11 mouse cellular contexts compared by ENCODE assay signal in genomic region chr1:136006292-136006748, GRCm38 (mm10). TPM values are rescaled to one million over a fixed set of nuclear protein-coding genes. Genes with fewer than 3 reads are reported as not detected.
DNase-seq lines count a peak whose midpoint lies in the region; ATAC-seq lines count a peak whose summit lies in the region.
"Had no signal": no experiment of that assay in that cellular context is flagged by ENCODE, and none has a peak within 500 bp of the region (broad histone marks: within the 10 kb centered on the region; RNA-seq: fewer than 3 reads in every experiment).

TSS of gene Igfn1 (minus strand) at chr1:136006342.

- 65% methylated on average over 3 of the region's 3 CpGs for WGBS in limb, embryonic 12.5 days
- 72% methylated on average over 3 of the region's 3 CpGs for WGBS in neural tube, embryonic 15.5 days

- peaks cover 10% of the 10 kb centered on the region; the same call in 1 of the 2 replicates for H3K4me1 ChIP-seq in limb, embryonic 12.5 days (replicated peaks)
- H3K4me1 ChIP-seq in neural tube, embryonic 15.5 days = peaks cover 12% of the 10 kb centered on the region

- no peaks in the 10 kb centered on the region for H3K36me3 ChIP-seq in limb, embryonic 12.5 days
- no peaks in the 10 kb centered on the region for H3K36me3 ChIP-seq in neural tube, embryonic 15.5 days

- intact Hi-C loops in left cerebral cortex, postnatal 36 days (cut with DNase I) = no loop called here
- intact Hi-C loops in left cerebral cortex, postnatal 25 days (cut with DNase I) = loop anchor here (5.0 kb wide), 1 partner anchor 49 kb away; no protein-coding TSS in a partner anchor

- H3K27me3 ChIP-seq in limb, embryonic 12.5 days = peaks cover 24% of the 10 kb centered on the region
- H3K27me3 ChIP-seq in neural tube, embryonic 15.5 days (replicated peaks) = peaks cover 24% of the 10 kb centered on the region

- no peak for ATAC-seq in limb, embryonic 12.5 days (ENCODE audit: insufficient number of reproducible peaks, insufficient read depth, low FRiP score, low TSS enrichment, low read depth)
- no peak for ATAC-seq in neural tube, embryonic 15.5 days (ENCODE audit: low FRiP score)
- no peak for ATAC-seq in granulocyte monocyte progenitor cell, adult 5-6 weeks (replicated peaks; ENCODE audit: poor library complexity, severe bottlenecking)

- peak within 1 kb of the TSS; percentile 71 for H3K4me2 ChIP-seq in limb, embryonic 12.5 days
- H3K4me2 ChIP-seq in neural tube, embryonic 15.5 days = peak within 1 kb of the TSS; percentile 73

- H3K4me3 ChIP-seq in limb, embryonic 12.5 days (replicated peaks) = peak within 1 kb of the TSS; percentile 43; the same call in 1 of the 2 replicates
- peak within 1 kb of the TSS; percentile 42; the same call in 1 of the 2 replicates for H3K4me3 ChIP-seq in neural tube, embryonic 15.5 days (replicated peaks)

- H3K27ac ChIP-seq in limb, embryonic 12.5 days = no peak within 1 kb of the TSS
- no peak within 1 kb of the TSS for H3K27ac ChIP-seq in neural tube, embryonic 15.5 days (replicated peaks)

- 0 out of 2 replicates have a peak within 1 kb of the TSS, but pooled peaks have one; percentile 40 for H3K9ac ChIP-seq in limb, embryonic 12.5 days (replicated peaks)
- no peak within 1 kb of the TSS for H3K9ac ChIP-seq in neural tube, embryonic 15.5 days (replicated peaks)

- DNase-seq in left cerebral cortex, postnatal 36 days (ENCODE audit: low spot score in 2 of 2) = no peak
- DNase-seq in left cerebral cortex, postnatal 25 days (ENCODE audit: low spot score in 2 of 2) = no peak
- peak in 1 of 2 experiments; percentile 41 for DNase-seq in gastrocnemius, adult 8-10 months (ENCODE audit: low spot score in 2 of 2)
- no peak for DNase-seq in MN1 (ENCODE audit: low spot score)
- no peak for DNase-seq in adrenal gland, postnatal 25 days
- DNase-seq: cerebellum, postnatal 14 days; left cerebral cortex, postnatal 4 days; spleen, adult 18-20 months had no signal

- H3K9me3 ChIP-seq in limb, embryonic 12.5 days = no peaks in the 10 kb centered on the region
- H3K9me3 ChIP-seq in neural tube, embryonic 15.5 days (replicated peaks) = no peaks in the 10 kb centered on the region

RNA-seq across cellular contexts. Expression of gene Igfn1, which starts in this region (rescaled TPM):
- total RNA-seq in left cerebral cortex, postnatal 36 days (2021) = 10 to 100 TPM; 12.8 to 16.3 TPM
- total RNA-seq in left cerebral cortex, postnatal 25 days (2021) = 10 to 100 TPM in 1 of 2 experiments, 1 to 10 TPM in 1; 9.2 to 11.4 TPM
- total RNA-seq in gastrocnemius, adult 8-10 months (2022) = 10 to 100 TPM; 28.7 to 98.0 (median 63.2) TPM
- polyA plus RNA-seq in limb, embryonic 12.5 days (2016; fragmentation: Nextera tagmentation; extraction: Ambion mirVana) = 0.14 TPM in 1 of 2 replicates, not detected in the other
- not detected in 2 replicates for polyA plus RNA-seq in neural tube, embryonic 15.5 days (2015; fragmentation: Nextera tagmentation; extraction: Ambion mirVana)
- total RNA-seq in adrenal gland, postnatal 25 days (2021) = 0.18 TPM in 1 of 2 replicates, not detected in the other
- total RNA-seq in granulocyte monocyte progenitor cell, adult 5-6 weeks (2014; fragmentation: Nextera tagmentation) = not detected in 2 replicates
- not detected in 2 replicates for total RNA-seq in granulocyte monocyte progenitor cell, adult 5-6 weeks (2017)
